Mouse (Mus musculus) small intestine, adult 2 months (tissue): ENCODE results near the gene Mapk1ip1l. TPM values are rescaled to one million over a fixed set of nuclear protein-coding genes. Genes with fewer than 3 reads are reported as not detected.
"Not testable (repeated sequence)": the region's sequence is repeated elsewhere in the genome, so short reads cannot be mapped to it uniquely, and the experiment has no call there.

Source experiments
- H3K27ac ChIP-seq: fragments of 200-500 bp; 2 replicates; pipeline ENCODE4 v1.5.1; 2012; ENCODE audit warnings: low read depth, low read length, control low read depth, inconsistent platforms; ENCODE audit not compliant: insufficient read depth
- H3K27me3 ChIP-seq: fragments of 200-500 bp; 2 replicates; pipeline ENCODE4 v1.6.1; 2012; ENCODE audit warnings: mild to moderate bottlenecking, moderate library complexity, low read length, inconsistent platforms; ENCODE audit not compliant: control insufficient read depth, insufficient read depth
- H3K36me3 ChIP-seq: fragments of 200-500 bp; 2 replicates; pipeline ENCODE4 v1.6.1; 2012; ENCODE audit warnings: mild to moderate bottlenecking, low read length, control low read depth, inconsistent platforms; ENCODE audit not compliant: control insufficient read depth, insufficient read depth
- H3K4me1 ChIP-seq: fragments of 200-500 bp; 2 replicates; pipeline ENCODE4 v1.6.1; 2012; ENCODE audit warnings: low read length, inconsistent platforms, mixed read lengths; ENCODE audit not compliant: control insufficient read depth, insufficient read depth, insufficient read length
- H3K4me3 ChIP-seq: fragments of 200-500 bp; 2 replicates; pipeline ENCODE4 v1.5.1; 2012; ENCODE audit warnings: low read depth, mild to moderate bottlenecking, control low read depth, inconsistent platforms, low read length, moderate library complexity
- CTCF ChIP-seq: fragments of 200-500 bp; IDR thresholded peaks from 2 replicates; pipeline ENCODE4 v1.5.1; 2012; ENCODE audit warnings: low read depth, mild to moderate bottlenecking, control low read depth, inconsistent platforms, low read length, moderate library complexity, mixed read lengths; ENCODE audit not compliant: insufficient replicate concordance, insufficient read length; ENCODE audit errors: extremely low read depth
- POLR2A ChIP-seq: fragments of 200-500 bp; IDR thresholded peaks from 2 replicates; pipeline ENCODE4 v1.6.1; 2012; ENCODE audit warnings: low read depth, mild to moderate bottlenecking, control low read depth, inconsistent platforms, low read length, moderate library complexity
- whole genome bisulfite sequencing: fragments of 180-500 bp; shearing (Covaris S2); methylation state at CpG from one replicate; pipeline ENCODE4 v1.1.7; 2018; 5-methylcytosine and 5-hydroxymethylcytosine counted together
- polyA plus RNA-seq: library from polyadenylated mRNA; depleted of rRNA; stranded (reverse); fragments of >200 nt; gene quantifications from 2 replicates; pipeline ENCODE4 v1.2.3, GENCODE M21; 2012

Gene Mapk1ip1l
- polyA plus RNA-seq, 1 experiment = 94.6 TPM

DNA sequence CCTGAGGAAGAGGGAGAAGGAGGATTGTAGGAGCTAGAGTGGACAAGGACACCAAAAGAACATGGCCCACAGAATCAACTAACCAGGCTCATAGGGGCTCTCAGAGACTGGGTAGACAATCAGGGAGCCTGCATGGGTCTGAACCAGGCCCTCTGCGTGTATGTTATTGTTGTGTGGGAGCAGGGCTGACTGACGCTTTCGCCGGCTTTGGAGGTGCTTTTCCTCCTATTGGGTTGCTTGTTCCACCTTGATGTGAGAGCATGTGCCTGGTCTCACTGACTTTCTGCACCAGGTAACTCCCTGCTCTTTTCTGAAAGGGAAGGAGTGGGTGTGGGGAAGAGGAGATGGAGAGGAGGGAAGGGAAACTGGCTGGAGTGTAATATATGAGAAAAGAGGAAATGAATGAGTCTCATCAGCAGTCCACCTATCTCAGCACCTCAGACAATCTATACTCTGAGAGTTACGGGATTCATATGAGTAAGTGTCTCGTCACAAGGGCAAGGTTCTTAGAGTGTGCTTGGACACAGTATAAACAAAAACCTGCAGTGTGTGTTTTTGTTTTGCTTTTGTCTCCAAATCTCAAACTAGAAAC lies 6.8 kb downstream of the Mapk1ip1l start:
- TF ChIP-seq CTCF (no peak), POLR2A (no peak)
- WGBS = 76% methylated on average over 6 of the region's 6 CpGs
- H3K36me3 ChIP-seq = peaks cover 10% of the 10 kb centered on the region
- no peak overlapping the region for H3K4me3 ChIP-seq
- peaks cover 25% of the 10 kb centered on the region; the same call in 1 of the 2 replicates for H3K4me1 ChIP-seq
- H3K27ac ChIP-seq = peak overlapping the region; percentile 77
- H3K27me3 ChIP-seq = no peaks in the 10 kb centered on the region

DNA sequence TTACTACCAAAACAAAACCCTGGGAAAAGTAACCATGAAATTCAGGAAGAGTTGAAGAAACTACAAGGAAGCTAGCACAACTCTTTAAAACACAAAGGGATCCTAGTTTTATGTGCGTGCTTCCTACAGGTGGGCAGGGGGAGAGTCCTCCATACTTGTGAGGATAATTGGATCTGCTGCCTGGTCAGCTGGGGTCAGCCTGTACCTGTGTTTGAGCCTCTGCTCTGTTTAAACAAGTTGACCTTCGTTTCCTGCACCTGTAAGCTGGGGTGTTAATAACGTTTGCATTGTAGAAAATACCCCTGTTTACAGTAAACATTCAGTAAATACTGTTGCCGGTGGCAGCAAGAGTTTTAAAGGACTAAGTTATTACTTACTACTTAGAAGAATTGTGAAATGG lies 7.9 kb downstream of the Mapk1ip1l start:
- Histone ChIP-seq H3K4me3 (no peak overlapping the region), H3K27ac (peak overlapping the region; percentile 44; the same call in 1 of the 2 replicates)
- WGBS = 55% methylated on average over 4 of the region's 4 CpGs

DNA sequence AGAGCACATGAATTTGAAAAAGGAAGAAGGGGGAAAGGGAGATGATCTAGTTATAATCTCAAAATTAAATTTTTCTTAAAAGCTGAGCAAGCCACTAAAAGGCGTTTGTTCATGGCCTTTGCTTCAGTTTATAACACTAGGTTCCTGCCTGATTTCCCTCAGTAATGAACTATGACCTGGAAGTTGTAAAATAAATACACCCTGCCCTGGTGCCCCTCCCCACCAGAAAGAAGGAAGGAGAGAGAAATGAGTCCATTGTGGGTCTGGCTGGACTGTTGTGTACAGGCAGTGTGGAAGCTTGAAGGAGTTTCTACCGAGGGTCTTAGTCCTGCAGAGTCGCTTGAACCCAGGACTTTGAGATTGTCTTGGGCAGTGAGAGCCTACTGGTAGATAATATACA lies 9.6 kb downstream of the Mapk1ip1l start:
- Histone ChIP-seq H3K36me3 (peaks cover 28% of the 10 kb centered on the region), H3K27ac (peak overlapping the region; percentile 68), H3K4me3 (no peak overlapping the region), H3K4me1 (peaks cover 30% of the 10 kb centered on the region), H3K27me3 (no peaks in the 10 kb centered on the region)
- WGBS = 41% methylated on average over 3 of the region's 3 CpGs
- TF ChIP-seq CTCF (no peak), POLR2A (peak; percentile 18; the same call in 1 of the 2 replicates)

More for the DNA sequence above, 7.9 kb downstream of the Mapk1ip1l start:
- Histone ChIP-seq H3K27me3 (no peaks in the 10 kb centered on the region), H3K4me1 (peaks cover 32% of the 10 kb centered on the region), H3K36me3 (peaks cover 17% of the 10 kb centered on the region)
- TF ChIP-seq POLR2A = no peak
- no peak for TF ChIP-seq CTCF

DNA sequence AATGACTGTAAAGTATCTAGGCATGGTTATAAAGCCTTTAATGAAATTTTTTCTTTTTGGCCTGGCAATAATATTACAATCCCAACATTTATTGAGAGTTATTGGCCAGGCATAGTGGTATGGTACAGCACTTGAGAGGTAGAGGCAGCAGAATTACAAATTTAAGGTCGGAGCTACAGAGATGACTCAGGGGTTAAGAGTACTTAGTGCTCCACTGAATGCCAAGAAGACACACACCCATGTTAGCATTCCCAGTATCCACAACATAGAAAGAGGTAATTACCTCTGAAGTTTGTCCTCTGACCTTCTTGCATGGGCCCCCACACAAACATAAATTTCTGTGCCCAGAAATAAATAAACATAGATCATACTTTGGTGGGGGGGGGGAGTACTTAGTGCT lies 11.0 kb downstream of the Mapk1ip1l start:
- peak overlapping the region; percentile 76 for H3K27ac ChIP-seq
- peaks cover 24% of the 10 kb centered on the region for H3K4me1 ChIP-seq

DNA sequence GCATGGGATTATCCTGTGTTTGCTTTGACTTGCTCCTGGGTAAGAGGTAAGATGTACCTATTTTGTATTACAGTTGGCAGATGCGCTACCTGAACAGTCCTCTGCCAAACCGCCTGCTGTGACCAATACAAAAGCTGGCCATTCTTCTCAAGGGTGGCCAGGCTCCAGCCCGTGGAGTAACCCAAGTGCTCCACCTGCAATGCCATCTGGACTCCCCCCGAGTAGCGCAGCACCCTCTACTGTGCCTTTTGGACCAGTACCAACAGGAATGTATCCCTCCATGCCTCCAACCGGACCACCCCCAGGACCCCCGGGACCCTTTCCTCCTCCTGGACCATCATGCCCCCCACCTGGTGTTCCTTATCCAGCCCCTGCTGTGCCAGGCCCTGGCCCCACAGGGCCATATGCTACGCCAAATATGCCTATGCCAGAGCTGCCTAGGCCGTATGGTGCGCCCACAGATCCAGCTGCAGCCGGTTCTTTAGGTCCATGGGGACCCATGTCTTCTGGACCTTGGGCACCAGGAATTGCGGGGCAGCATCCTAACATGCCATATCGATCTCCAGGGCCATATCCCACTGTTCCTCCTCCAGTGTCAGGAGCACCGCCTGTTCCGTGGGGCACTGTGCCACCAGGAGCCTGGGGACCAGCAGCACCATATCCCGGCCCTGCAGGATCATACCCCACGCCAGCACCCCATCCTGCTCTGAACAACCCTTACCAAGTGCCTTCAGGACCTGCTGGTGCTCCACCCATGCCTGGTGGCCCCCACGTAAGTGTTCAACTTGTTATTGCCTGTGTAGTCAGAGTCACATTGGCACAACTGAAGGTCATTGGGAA lies 12.5 kb downstream of the Mapk1ip1l start:
- Histone ChIP-seq H3K4me3 (no peak overlapping the region), H3K4me1 (peaks cover 16% of the 10 kb centered on the region), H3K27ac (peak overlapping the region; percentile 66), H3K27me3 (no peaks in the 10 kb centered on the region), H3K36me3 (peaks cover 46% of the 10 kb centered on the region)
- WGBS = 93% methylated on average over 18 of the region's 18 CpGs
- no peak for TF ChIP-seq CTCF
- TF ChIP-seq POLR2A = no peak

More for the DNA sequence above, 11.0 kb downstream of the Mapk1ip1l start:
- WGBS = 39% methylated on average over 1 of the region's 1 CpGs
- no peak overlapping the region for H3K4me3 ChIP-seq
- TF ChIP-seq POLR2A (no peak), CTCF (no peak)
- peaks cover 37% of the 10 kb centered on the region for H3K36me3 ChIP-seq
- H3K27me3 ChIP-seq = no peaks in the 10 kb centered on the region

DNA sequence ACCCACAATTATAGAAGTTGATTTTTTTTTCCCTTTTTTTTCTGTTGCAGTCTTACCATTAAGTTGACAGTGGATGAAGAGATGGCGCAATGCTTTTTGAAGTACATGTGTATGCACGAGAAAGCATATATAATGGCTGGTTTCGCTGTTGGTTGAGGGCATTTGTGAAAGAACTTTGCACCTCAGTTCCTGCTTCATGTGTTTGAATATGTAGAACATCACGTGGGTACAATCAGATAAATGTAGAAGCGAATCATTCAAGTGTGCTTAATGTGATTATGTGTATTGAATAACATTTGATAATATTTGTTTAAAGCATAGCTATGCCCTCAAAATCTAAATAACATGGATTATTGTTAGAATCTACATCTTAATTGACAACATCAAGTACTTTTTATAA lies 21.3 kb downstream of the Mapk1ip1l start:
- Histone ChIP-seq H3K4me1 (no peaks in the 10 kb centered on the region), H3K36me3 (peaks cover 35% of the 10 kb centered on the region), H3K27ac (no peak overlapping the region), H3K27me3 (no peaks in the 10 kb centered on the region), H3K4me3 (no peak overlapping the region)
- 61% methylated on average over 5 of the region's 5 CpGs for WGBS
- TF ChIP-seq POLR2A (no peak), CTCF (no peak)

DNA sequence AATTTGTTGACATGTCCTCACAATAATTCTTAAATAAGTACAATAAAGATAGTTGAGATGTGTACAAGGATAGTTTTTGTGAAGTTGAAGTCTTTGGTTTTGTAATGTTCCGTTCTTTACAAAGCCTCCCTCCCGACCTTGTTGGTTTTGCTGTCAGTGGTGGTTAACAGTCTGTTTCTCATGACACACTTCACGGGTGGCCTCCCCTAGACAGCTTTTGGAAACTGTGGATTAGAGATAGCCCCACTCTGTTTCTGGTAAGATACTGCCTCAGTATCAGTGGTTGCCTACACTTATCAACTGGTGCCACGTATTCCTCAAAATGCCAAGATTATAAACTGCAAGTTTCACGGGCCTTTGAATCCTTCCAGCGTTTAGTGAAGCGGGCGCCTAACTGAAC lies 23.5 kb downstream of the Mapk1ip1l start:
- peaks cover 24% of the 10 kb centered on the region for H3K36me3 ChIP-seq
- H3K27me3 ChIP-seq, H3K4me3 ChIP-seq, H3K4me1 ChIP-seq, H3K27ac ChIP-seq: not testable (repeated sequence)
- WGBS = 87% methylated on average over 7 of the region's 8 CpGs
